Mouse (Mus musculus) heart, embryonic 14.5 days (tissue): Measurements from ENCODE around the gene Olfr201. TPM values are rescaled to one million over a fixed set of nuclear protein-coding genes. Genes with fewer than 3 reads are reported as not detected.
"Not testable (repeated sequence)": the region's sequence is repeated elsewhere in the genome, so short reads cannot be mapped to it uniquely, and the experiment has no call there.

Experiments used
- ATAC-seq: fragments of 200-750 bp; cut with Nextera tagmentation; 2 replicates; pipeline ENCODE4 v1.8.0; 2017; ENCODE audit warnings: low read depth, moderate TSS enrichment; ENCODE audit not compliant: insufficient number of reproducible peaks, insufficient read depth, low FRiP score
- H3K27ac ChIP-seq, 2 experiments: fragments of 200-500 bp in 1 of 2; fragments of 300-500 bp in 1 of 2; sonication (generic) in 1 of 2; replicated peaks in 1 of 2; 2 replicates each; pipeline ENCODE4 v1.5.1; 2012 to 2014; ENCODE audit warnings: low read depth in 2 of 2, low read length in 2 of 2, control low read depth in 1 of 2, mild to moderate bottlenecking in 1 of 2, mixed read lengths in 1 of 2; ENCODE audit not compliant: control insufficient read depth in 1 of 2, insufficient read depth in 1 of 2
- H3K27me3 ChIP-seq: fragments of 300-500 bp; sonication (generic); 2 replicates; pipeline ENCODE4 v1.6.1; 2014; ENCODE audit warnings: mild to moderate bottlenecking, low read length, control low read depth; ENCODE audit not compliant: control insufficient read depth, insufficient read depth
- H3K36me3 ChIP-seq: fragments of 300-500 bp; sonication (generic); 2 replicates; pipeline ENCODE4 v1.6.1; 2014; ENCODE audit warnings: mild to moderate bottlenecking, control low read depth, low read length, mixed read lengths; ENCODE audit not compliant: control insufficient read depth, insufficient read depth
- H3K4me1 ChIP-seq, 2 experiments: fragments of 200-500 bp in 1 of 2; fragments of 300-500 bp in 1 of 2; sonication (generic) in 1 of 2; 2 replicates each; pipeline ENCODE4 v1.6.1; 2012 to 2014; ENCODE audit warnings: low read length in 2 of 2, control low read depth in 1 of 2, mixed read lengths in 1 of 2; ENCODE audit not compliant: control insufficient read depth in 2 of 2, insufficient read depth in 2 of 2
- H3K4me2 ChIP-seq: fragments of 300-500 bp; sonication (generic); 2 replicates; pipeline ENCODE4 v1.6.1; 2014; ENCODE audit warnings: mild to moderate bottlenecking, low read length
- H3K4me3 ChIP-seq, 2 experiments: fragments of 200-500 bp in 1 of 2; fragments of 300-500 bp in 1 of 2; sonication (generic) in 1 of 2; 2 replicates each; pipeline ENCODE4 v1.5.1; 2012 to 2014; ENCODE audit warnings: low read length in 2 of 2, mild to moderate bottlenecking in 2 of 2, control low read depth in 1 of 2, low read depth in 1 of 2, moderate library complexity in 1 of 2; ENCODE audit not compliant: control insufficient read depth in 1 of 2, insufficient read depth in 1 of 2
- H3K9ac ChIP-seq: fragments of 300-500 bp; sonication (generic); 2 replicates; pipeline ENCODE4 v1.6.1; 2014; ENCODE audit warnings: mild to moderate bottlenecking, low read length
- H3K9me3 ChIP-seq: fragments of 300-500 bp; sonication (generic); 2 replicates; pipeline ENCODE4 v1.6.1; 2016; ENCODE audit warnings: low read length, control low read depth; ENCODE audit not compliant: control insufficient read depth
- WGBS: fragments of 180-500 bp; shearing (Covaris S2); extraction: QIAGEN DNeasy Blood & Tissue Kit; methylation state at CpG from one replicate; pipeline ENCODE4 v1.1.7; 2014; 5-methylcytosine and 5-hydroxymethylcytosine counted together
- polyA plus RNA-seq: library from polyadenylated mRNA; unstranded; fragments of >200 nt; fragmentation: Nextera tagmentation; extraction: Ambion mirVana; gene quantifications from 2 replicates; pipeline ENCODE4 v1.2.1, GENCODE M21; 2014

Gene Olfr201
- polyA plus RNA-seq, 1 experiment from 2014 or later = not detected

DNA sequence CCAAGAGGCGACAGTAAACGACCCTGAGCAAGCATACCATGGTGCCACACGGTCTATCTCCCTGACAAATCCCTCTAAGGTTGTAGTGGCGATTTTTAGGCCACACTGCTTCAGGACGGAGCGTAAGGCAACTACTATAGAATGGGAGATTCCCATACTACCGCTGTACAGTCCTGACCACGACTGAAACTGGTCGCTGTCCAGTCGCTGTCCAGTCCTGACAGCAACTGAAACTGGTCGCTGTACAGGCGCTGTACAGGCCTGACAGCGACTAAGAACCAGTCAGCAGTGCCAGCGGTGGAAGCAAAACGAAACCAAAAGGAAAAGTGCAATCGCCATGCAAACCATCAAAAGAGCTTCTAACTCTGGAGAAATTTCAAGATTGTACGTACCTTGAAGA lies 22.7 kb downstream of the Olfr201 start:
- 76% methylated on average over 17 of the region's 17 CpGs for WGBS
- H3K9me3 ChIP-seq = peaks cover 3% of the 10 kb centered on the region; the same call in 1 of the 2 replicates
- no peak overlapping the region for H3K9ac ChIP-seq
- no peak overlapping the region for H3K4me3 ChIP-seq
- H3K4me1 ChIP-seq = no peaks in the 10 kb centered on the region
- no peaks in the 10 kb centered on the region for H3K27me3 ChIP-seq
- H3K4me2 ChIP-seq = no peak overlapping the region
- no peak for ATAC-seq
- no peak overlapping the region for H3K27ac ChIP-seq
- no peaks in the 10 kb centered on the region for H3K36me3 ChIP-seq

- H3K27me3 ChIP-seq, H3K9me3 ChIP-seq, H3K27ac ChIP-seq, H3K4me3 ChIP-seq, H3K36me3 ChIP-seq, H3K4me2 ChIP-seq, H3K9ac ChIP-seq, H3K4me1 ChIP-seq, ATAC-seq: not testable (repeated sequence)
- 51% methylated on average over 1 of the region's 1 CpGs for WGBS
These were observed 52.8 kb downstream of the Olfr201 start, which contains the start of gene Olfr199 for GRCm38 (mm10) chr16:59219667-59220066. Gene Olfr199 (minus strand): TSS chr16:59219767.

GRCm38 (mm10) chr16:59217861-59218260 lies 54.6 kb downstream of the Olfr201 start:
- 55% methylated on average over 3 of the region's 3 CpGs for WGBS
- H3K9me3 ChIP-seq, H3K27ac ChIP-seq, H3K4me3 ChIP-seq, H3K9ac ChIP-seq, H3K36me3 ChIP-seq, H3K27me3 ChIP-seq, ATAC-seq, H3K4me2 ChIP-seq, H3K4me1 ChIP-seq: not testable (repeated sequence)

Other genes starting within 250 kb of the Olfr201 start
- gene Olfr186, start 242.3 kb downstream of the Olfr201 start, polyA plus RNA-seq = not detected in 2 replicates
- not detected in 2 replicates for gene Olfr187, start 232.9 kb downstream of the Olfr201 start, polyA plus RNA-seq
- not detected in 2 replicates for gene Olfr190, start 194.6 kb downstream of the Olfr201 start, polyA plus RNA-seq
- gene Olfr191, start 182.8 kb downstream of the Olfr201 start, polyA plus RNA-seq = not detected in 2 replicates
- gene Olfr193, start 160.8 kb downstream of the Olfr201 start, polyA plus RNA-seq = not detected in 2 replicates
- gene Olfr194, start 151.6 kb downstream of the Olfr201 start, polyA plus RNA-seq = not detected in 2 replicates
- not detected in 2 replicates for gene Olfr195, start 125.6 kb downstream of the Olfr201 start, polyA plus RNA-seq
- not detected in 2 replicates for gene Olfr196, start 102.2 kb downstream of the Olfr201 start, polyA plus RNA-seq
- not detected in 2 replicates for gene Olfr198, start 69.1 kb downstream of the Olfr201 start, polyA plus RNA-seq
- not detected in 2 replicates for gene Olfr199, start 52.9 kb downstream of the Olfr201 start, polyA plus RNA-seq
- gene Olfr202, start 14.2 kb upstream of the Olfr201 start, polyA plus RNA-seq = not detected in 2 replicates
- gene Olfr203, start 26.2 kb upstream of the Olfr201 start, polyA plus RNA-seq = not detected in 2 replicates
- not detected in 2 replicates for gene Olfr204, start 45.6 kb upstream of the Olfr201 start, polyA plus RNA-seq
- not detected in 2 replicates for gene Olfr205, start 58.5 kb upstream of the Olfr201 start, polyA plus RNA-seq
- gene Olfr206, start 76.6 kb upstream of the Olfr201 start, polyA plus RNA-seq = not detected in 2 replicates
- not detected in 2 replicates for gene Olfr209, start 91.4 kb upstream of the Olfr201 start, polyA plus RNA-seq
- not detected in 2 replicates for gene Gabrr3, start 134.7 kb upstream of the Olfr201 start, polyA plus RNA-seq
- gene Riox2, start 199.1 kb upstream of the Olfr201 start, polyA plus RNA-seq = 24.2 and 25.9 TPM in 2 replicates